9 mouse cellular contexts compared by ENCODE assay signal in genomic region chr15:98153625-98154024, GRCm38 (mm10). TPM values are rescaled to one million over a fixed set of nuclear protein-coding genes. Genes with fewer than 3 reads are reported as not detected.
DNase-seq lines count a peak whose midpoint lies in the region; ATAC-seq lines count a peak whose summit lies in the region.
"Had no signal": no experiment of that assay in that cellular context is flagged by ENCODE, and none has a peak within 500 bp of the region (broad histone marks: within the 10 kb centered on the region; RNA-seq: fewer than 3 reads in every experiment).

No protein-coding gene starts in this region.

- 0 out of 2 replicates have a peak, but pooled peaks cover 3% of the 10 kb centered on the region for H3K4me1 ChIP-seq in lung, embryonic 15.5 days
- H3K4me1 ChIP-seq in lung, embryonic 16.5 days (replicated peaks; ENCODE audit: control insufficient read depth, insufficient read depth, low read length), result no peaks in the 10 kb centered on the region
- H3K4me1 ChIP-seq: limb, embryonic 15.5 days had no signal

- WGBS in lung, embryonic 15.5 days, result 35% methylated on average over 3 of the region's 3 CpGs
- WGBS in lung, embryonic 16.5 days, result 34% methylated on average over 3 of the region's 3 CpGs

- no peaks in the 10 kb centered on the region for H3K36me3 ChIP-seq in lung, embryonic 15.5 days
- H3K36me3 ChIP-seq in lung, embryonic 16.5 days (ENCODE audit: control insufficient read depth, insufficient read depth, low read length), result no peaks in the 10 kb centered on the region
- H3K36me3 ChIP-seq: limb, embryonic 15.5 days had no signal

- H3K9ac ChIP-seq in lung, embryonic 15.5 days, result no peak overlapping the region
- no peak overlapping the region for H3K9ac ChIP-seq in lung, embryonic 16.5 days (ENCODE audit: low read length)
- H3K9ac ChIP-seq: limb, embryonic 15.5 days had no signal

- H3K27ac ChIP-seq in lung, embryonic 15.5 days, result no peak overlapping the region
- H3K27ac ChIP-seq in lung, embryonic 16.5 days (ENCODE audit: low read length), result no peak overlapping the region
- H3K27ac ChIP-seq: limb, embryonic 15.5 days had no signal

- peak; percentile 35; the same call in 1 of the 2 replicates for ATAC-seq in lung, embryonic 15.5 days (ENCODE audit: borderline replicate concordance, extremely low read depth, low FRiP score, low TSS enrichment)
- ATAC-seq in lung, embryonic 16.5 days (ENCODE audit: low read depth), result 0 out of 2 replicates have a peak, but pooled peaks have one; percentile 20

- H3K9me3 ChIP-seq in lung, embryonic 15.5 days, result no peaks in the 10 kb centered on the region
- H3K9me3 ChIP-seq in lung, embryonic 16.5 days (ENCODE audit: control insufficient read depth, low read length), result no peaks in the 10 kb centered on the region
- H3K9me3 ChIP-seq: limb, embryonic 15.5 days had no signal

- peak; percentile 75 for DNase-seq in cerebellum, adult 9-10 months
- no peak for DNase-seq in cerebellum, adult 11 months
- DNase-seq in lung, postnatal 14 days, result no peak
- peak; percentile 48 for DNase-seq in c-Kit-positive CD71-positive TER-119-negative erythroid progenitor cells, embryonic 14.5 days (ENCODE audit: low read depth)
- no peak for DNase-seq in urinary bladder, postnatal 14 days (ENCODE audit: low spot score)
- DNase-seq in urinary bladder, adult 2 months (ENCODE audit: low spot score), result no peak

- H3K27me3 ChIP-seq in lung, embryonic 15.5 days, result no peaks in the 10 kb centered on the region
- H3K27me3 ChIP-seq in lung, embryonic 16.5 days (ENCODE audit: control insufficient read depth, insufficient read depth, low read depth, low read length), result no peaks in the 10 kb centered on the region; the same call in 1 of the 2 replicates
- H3K27me3 ChIP-seq: limb, embryonic 15.5 days had no signal

- H3K4me3 ChIP-seq in lung, embryonic 15.5 days, result no peak overlapping the region
- H3K4me3 ChIP-seq in lung, embryonic 16.5 days (ENCODE audit: low read length), result no peak overlapping the region
- H3K4me3 ChIP-seq: limb, embryonic 15.5 days had no signal

- H3K4me2 ChIP-seq in lung, embryonic 15.5 days, result no peak overlapping the region
- H3K4me2 ChIP-seq in lung, embryonic 16.5 days (ENCODE audit: low read depth, low read length), result no peak overlapping the region
- H3K4me2 ChIP-seq: limb, embryonic 15.5 days had no signal

RNA-seq across cellular contexts. Expression of gene Asb8, which starts 11.8 kb away (rescaled TPM):
- polyA plus RNA-seq in lung, embryonic 15.5 days (2015; fragmentation: Nextera tagmentation; extraction: Ambion mirVana), result 43.6 and 44.4 TPM in 2 replicates
- polyA plus RNA-seq in lung, embryonic 16.5 days (2015; fragmentation: Nextera tagmentation; extraction: Ambion mirVana), result 44.5 and 47.9 TPM in 2 replicates
- 56.1 and 59.9 TPM in 2 replicates for polyA plus RNA-seq in urinary bladder, adult 2 months (2012; rRNA removed)

RNA-seq across cellular contexts. Expression of gene Ccdc184, which starts 13.3 kb away (rescaled TPM):
- 0.07 and 0.15 TPM in 2 replicates for polyA plus RNA-seq in lung, embryonic 15.5 days (2015; fragmentation: Nextera tagmentation; extraction: Ambion mirVana)
- 0.20 and 0.24 TPM in 2 replicates for polyA plus RNA-seq in lung, embryonic 16.5 days (2015; fragmentation: Nextera tagmentation; extraction: Ambion mirVana)
- polyA plus RNA-seq in urinary bladder, adult 2 months (2012; rRNA removed), result 3.6 and 4.2 TPM in 2 replicates

RNA-seq across cellular contexts. Expression of gene Olfr288, which starts 41.7 kb away (rescaled TPM):
- polyA plus RNA-seq in lung, embryonic 15.5 days (2015; fragmentation: Nextera tagmentation; extraction: Ambion mirVana), result not detected in 2 replicates
- not detected in 2 replicates for polyA plus RNA-seq in lung, embryonic 16.5 days (2015; fragmentation: Nextera tagmentation; extraction: Ambion mirVana)
- polyA plus RNA-seq in urinary bladder, adult 2 months (2012; rRNA removed), result not detected in 2 replicates
- polyA plus RNA-seq: limb, embryonic 15.5 days had no signal

Comparison
In these comparisons a context has a peak if more than half of its experiments do, and no peak if none do; other contexts are left out.
1. DNase-seq: peak in cerebellum, adult 9-10 months (single experiment) and c-Kit-positive CD71-positive TER-119-negative erythroid progenitor cells, embryonic 14.5 days (single experiment); none in cerebellum, adult 11 months (single experiment), lung, postnatal 14 days (single experiment), urinary bladder, postnatal 14 days (single experiment) and urinary bladder, adult 2 months (single experiment).